Mouse (Mus musculus) liver, postnatal 0 days (tissue): ENCODE data around the gene Cand1.
A peak's percentile ranks its signal among the peaks of the same experiment; 100 is the strongest.

Experiments
- CTCF ChIP-seq: sonication (generic); IDR thresholded peaks from 2 replicates; pipeline ENCODE4 v1.5.1; 2016; ENCODE audit warnings: antibody characterized with exemption, low read depth
- EP300 ChIP-seq: IDR thresholded peaks from 2 replicates; pipeline ENCODE4 v1.6.1; 2016; ENCODE audit warnings: antibody characterized with exemption, low read depth, mild to moderate bottlenecking

GRCm38 (mm10) chr10:119168791-119169190 lies 71.1 kb downstream of the Cand1 start:
- TF ChIP-seq CTCF (peak; percentile 43), EP300 (no peak)
